Mouse (Mus musculus): ENCODE measurements at regions not wholly inside any gene's neighbourhood (a gene's known extent, or its start where the extent isn't known, plus 50 kb on each side); places are given as distances from the start of the nearest gene placed in this dataset.

DNA sequence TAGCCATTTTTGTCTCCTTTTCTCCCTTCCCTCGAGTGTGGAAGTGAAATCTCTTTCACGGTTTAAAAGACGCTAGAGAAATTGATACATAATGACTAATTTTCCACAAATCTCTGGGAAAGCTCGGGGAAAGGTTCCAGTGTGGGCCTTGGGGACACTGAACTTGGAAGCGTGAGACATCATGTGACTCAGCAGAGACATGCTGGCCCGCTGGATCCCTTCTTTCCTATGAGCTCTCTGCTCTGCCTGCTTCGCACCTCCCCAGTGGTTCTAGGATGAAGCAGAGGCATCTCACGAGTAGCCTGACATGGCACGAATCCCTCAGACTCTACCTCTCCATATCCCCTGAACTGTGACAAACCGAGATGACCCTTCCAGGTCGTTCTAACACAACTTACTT, 206.2 kb downstream of the Rnd3 start:
- DNase-seq (ENCODE audit: low read depth, low spot score), result no peak

DNA sequence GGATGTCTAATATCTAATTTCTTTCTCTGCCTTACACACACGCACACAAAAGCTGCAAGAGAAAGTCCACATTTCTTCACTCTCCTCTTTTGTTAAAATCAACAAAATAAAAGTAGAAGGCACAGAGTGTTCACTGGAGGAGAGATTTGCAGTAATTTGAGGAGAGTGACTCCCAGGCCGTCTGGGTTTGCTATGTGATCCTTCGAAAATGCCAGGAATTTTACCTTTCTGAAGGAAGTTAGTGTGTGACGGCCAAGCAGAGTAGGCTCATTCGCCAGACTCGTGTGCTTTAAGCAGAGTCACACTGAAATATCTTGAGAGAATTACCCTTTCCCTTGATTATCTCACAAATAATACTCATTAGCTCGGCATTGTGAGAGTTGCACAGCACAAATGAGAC, 216.0 kb downstream of the Rnd3 start:
- DNase-seq (ENCODE audit: low read depth, low spot score), result peak; percentile 21

DNA sequence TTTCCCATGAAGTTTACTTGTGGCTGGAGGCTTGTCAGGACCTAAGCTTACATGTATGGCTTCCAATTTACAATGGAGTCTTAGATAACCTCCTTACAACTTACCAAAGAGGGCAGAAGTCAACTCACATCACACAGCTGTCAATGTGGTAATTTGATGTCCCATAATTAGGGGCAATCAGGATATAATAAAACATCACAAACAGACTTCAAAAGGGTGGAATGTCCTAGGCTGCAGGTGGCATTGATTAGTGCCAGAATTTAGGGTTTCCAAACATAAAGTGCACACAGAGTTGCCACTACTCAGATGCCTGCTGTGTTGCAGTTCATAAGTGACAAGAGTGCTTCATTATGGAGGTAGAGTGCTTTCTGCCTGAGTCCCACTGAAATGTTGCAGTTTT, 227.9 kb downstream of the Rnd3 start:
- DNase-seq (ENCODE audit: low read depth, low spot score), result peak; percentile 39

DNA sequence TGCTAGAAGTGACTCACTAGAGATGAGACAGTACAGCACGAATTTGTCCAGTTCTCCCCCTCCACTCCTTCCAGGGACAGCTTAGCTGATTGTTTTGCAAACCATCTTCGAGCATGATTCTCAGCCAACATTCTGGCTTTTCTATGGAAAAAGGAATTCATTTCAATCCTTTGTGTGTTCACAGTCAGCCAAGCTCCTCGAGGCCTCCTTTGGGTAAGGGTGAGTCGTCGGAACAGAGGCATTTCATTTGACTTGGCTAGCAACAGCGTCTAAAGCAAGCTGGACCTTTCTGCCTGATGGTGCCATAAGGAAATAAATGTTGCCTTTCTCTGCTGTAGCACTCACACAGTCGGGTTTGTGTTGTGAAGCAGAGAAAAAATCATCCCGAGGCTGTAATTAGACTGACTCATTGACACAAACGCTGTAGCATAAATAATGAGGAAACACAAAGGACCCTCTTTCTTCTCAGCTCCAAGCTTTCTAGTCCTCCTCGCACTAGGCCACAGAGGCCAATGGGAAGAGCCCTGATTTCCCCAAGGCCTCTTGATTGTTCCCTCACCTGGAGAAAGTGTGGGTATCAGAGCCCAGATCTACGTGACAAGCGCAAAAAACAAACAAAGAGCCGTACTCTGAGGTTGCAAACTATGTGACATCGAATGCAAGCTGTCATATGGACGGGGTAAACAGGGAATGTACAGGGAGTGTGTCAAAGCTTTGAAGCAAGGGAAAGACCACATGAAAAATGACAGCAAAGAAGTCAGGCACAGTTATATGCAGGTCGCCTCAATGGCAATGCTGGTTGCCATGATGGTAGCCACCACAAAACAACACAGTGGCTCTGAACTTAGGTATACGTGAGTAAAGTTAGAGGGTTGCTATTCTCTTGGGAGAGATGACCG, 232.3 kb downstream of the Rnd3 start:
- DNase-seq (ENCODE audit: low read depth, low spot score), result no peak

DNA sequence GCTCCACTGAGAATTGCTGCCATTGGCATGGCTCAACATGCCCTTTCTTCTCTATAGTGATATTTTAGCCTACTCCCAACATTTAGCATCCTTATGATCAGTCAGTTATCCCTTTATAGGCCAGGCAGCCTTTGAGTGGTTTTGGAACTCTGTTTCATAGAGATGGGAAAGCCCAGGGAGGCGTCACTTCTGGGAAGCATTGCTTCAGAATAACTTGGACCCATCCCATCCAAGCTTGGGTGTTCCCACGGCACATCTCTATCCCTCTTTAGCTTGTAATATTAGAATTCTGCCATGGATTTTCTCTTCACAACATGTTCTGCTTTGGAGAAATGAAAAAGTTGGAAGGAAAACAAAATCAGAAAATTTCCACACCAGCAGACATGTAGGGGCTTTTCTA, 233.8 kb downstream of the Rnd3 start:
- no peak for DNase-seq (ENCODE audit: low read depth, low spot score)

DNA sequence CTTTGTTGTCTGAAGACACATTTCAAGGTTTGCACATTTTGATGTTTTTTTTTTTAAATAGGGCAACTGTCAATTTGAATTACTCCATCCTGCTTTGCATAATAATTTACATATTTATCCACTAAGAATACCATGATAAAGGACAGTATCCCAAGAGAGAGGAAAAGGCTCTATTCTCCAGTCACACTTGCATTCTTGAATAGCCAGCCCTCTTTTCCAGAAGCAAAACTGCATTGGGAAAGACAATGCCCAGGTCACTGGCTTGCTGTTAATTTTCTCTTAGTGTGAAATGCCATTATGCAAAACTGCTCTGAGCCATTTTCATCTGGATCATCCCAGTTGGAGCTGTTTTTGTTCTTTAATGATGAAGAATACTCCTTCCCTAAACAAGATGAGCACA, 234.7 kb downstream of the Rnd3 start:
- no peak for DNase-seq (ENCODE audit: low read depth, low spot score)

DNA sequence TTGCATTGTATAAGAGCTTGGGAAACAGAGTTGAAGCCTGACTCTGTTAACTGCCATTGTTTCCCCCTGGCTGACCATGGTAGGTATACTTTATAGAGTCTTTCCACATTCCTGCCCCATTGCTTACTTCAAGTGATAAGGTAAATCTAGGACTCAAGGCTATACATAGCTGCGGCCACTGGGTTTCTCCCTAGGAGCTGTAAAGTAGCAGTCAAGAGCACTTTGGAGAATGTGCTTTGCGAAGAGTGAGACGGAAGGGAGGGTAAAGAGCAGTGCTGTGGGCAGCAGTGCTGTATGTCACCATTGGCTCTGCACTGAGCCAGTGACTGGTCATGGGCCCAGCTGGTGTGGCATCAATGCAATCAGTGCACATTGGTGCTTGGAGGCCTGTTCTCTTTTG, 240.1 kb downstream of the Rnd3 start:
- no peak for DNase-seq (ENCODE audit: low read depth, low spot score)

DNA sequence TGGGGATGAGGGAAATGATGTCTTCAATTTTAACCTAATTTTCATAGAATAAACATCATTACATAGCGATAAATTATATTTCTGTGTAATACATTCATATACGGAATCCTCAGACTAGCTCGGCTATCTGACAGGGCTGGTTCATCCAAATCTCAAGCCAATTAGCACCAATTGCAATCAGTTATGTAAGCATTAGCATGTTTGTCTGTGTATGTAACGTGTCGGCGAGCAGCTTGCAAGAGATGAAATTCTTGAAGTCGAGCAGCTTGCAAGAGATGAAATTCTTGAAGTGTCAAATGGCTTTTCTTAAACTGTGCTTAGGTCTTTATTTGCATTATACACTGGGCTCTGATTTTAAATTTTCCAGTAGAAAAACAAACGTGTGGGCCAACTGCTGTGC, 246.2 kb downstream of the Rnd3 start:
- no peak for DNase-seq (ENCODE audit: low read depth, low spot score)

DNA sequence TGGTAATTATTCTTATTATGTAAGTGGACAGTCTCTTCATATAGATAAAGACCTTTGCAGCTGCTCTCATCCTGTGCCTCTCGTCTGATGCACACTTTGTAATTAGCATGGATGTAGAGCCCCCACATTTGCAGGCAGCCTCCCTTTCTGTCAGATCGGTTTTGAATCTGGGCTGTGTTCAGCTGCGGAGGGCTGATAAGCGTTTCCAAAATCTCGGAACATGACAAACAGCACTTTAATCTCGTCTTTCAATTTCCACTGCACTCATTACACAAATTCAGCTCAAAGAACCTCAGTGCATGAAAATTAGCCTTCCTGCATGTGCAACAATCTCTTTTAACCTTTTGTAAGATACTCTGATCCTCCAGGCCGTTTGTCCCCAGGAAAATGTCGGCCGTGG, 246.7 kb downstream of the Rnd3 start:
- DNase-seq (ENCODE audit: low read depth, low spot score), result no peak

DNA sequence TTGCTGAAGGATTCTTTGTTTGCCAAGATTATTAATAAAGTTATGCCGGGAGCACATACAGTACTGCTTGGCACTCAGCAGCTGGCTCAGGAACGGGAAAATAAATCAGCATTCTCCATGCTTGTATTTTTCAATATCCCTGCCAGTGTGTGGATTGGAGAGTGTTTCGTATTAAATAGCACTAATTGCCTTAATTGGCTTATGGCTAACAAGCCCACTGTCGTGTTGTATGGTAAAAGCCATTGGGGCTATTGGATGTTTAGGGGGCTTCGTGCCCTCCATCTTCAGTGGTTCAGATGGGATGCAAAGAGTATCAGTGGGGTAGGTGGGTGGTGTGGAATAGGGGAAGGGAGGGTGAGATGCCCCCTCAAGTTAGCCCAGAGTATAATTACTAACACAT, 259.9 kb downstream of the Rnd3 start:
- DNase-seq (ENCODE audit: low read depth, low spot score), result peak; percentile 2

DNA sequence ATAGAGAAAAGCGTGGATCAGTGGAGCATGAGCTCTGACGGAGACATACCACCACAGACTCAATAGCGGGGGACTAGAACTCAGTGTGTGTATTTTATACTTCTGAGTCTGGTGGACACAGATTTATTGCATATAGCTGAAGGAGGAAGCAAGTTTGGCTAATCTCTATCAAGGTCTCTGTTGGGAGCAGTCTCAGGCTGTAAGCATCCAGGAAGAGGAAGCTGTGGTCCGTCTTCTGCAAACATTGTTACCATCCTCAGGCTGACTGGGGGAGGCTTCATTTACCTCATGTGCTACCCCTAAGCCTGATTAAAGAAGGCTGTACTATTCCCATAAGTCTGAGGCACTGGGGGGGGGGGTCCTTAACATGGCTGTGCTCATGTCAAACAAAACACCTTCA, 261.0 kb downstream of the Rnd3 start:
- no peak for DNase-seq (ENCODE audit: low read depth, low spot score)

DNA sequence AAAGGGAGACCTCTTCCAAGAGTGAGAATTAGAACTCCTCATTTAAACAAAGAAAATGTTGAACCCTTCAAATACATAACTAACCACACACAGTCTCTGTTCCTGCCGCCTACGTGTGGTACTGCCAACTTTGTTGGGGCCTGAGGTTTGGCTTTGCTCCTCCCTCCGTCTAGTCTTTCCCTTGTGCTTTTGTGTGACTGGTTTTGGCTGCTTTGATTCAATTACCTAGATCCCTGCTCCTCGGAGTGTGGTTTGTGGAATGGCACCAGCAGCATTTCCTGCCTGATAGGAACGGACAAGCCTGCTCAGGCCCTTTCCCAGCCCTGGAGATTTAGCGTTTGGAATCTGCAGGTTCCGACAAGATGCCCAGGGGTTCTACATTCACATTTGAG, 263.0 kb downstream of the Rnd3 start:
- no peak for DNase-seq (ENCODE audit: low read depth, low spot score)

DNA sequence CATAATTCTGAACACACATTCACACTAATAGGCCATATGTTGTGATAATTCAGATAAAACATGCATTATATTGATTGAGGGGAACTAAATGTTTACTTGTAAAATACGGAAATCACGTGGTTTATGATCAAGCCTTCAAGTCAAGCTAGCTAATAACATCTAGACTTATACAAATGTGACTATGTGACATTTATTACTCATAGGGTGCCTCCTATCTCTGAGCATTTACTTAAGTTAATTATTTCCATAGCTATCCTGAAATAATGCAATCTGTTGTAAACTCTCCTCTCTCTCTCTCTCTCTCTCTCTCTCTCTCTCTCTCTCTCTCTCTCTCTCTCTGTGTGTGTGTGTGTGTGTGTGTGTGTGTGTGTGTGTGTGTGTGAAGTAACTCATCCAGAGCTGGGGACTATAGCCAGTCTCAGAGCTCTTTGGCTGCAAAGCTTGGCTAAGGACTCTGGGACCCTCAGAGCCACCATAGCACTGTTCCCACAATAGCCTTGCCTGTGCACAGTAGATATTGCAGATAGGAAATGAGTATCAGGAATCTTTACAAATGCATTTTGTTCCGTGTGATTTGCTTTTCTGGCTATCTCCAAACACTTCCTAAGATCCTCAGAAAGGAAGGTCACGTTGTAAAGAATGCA, 263.5 kb downstream of the Rnd3 start:
- no peak for DNase-seq (ENCODE audit: low read depth, low spot score)

DNA sequence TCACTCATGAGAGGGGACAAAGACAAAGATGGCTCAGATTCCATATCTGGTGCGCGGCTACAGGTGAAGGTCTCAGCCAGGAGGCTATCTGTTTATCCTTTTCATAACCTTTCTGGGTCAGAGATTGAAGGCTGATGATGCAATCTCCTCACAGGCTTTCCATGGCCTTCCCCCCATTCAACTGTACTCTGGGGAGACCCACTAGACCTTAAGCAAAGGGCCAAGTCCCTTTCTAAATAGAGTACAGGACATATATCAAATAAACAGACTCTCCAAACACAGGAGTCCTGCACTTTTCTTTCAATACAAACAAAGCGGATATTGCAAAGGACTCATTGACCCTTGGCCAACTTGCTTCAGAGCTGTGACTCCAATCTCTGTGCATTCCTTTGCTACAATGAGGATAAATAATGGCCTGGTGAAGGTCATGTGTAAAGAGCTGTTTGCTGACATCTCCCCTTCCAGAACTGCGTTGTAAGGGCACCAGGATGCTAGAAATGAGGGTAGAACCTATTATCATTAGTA, 267.3 kb downstream of the Rnd3 start:
- no peak for DNase-seq (ENCODE audit: low read depth, low spot score)

DNA sequence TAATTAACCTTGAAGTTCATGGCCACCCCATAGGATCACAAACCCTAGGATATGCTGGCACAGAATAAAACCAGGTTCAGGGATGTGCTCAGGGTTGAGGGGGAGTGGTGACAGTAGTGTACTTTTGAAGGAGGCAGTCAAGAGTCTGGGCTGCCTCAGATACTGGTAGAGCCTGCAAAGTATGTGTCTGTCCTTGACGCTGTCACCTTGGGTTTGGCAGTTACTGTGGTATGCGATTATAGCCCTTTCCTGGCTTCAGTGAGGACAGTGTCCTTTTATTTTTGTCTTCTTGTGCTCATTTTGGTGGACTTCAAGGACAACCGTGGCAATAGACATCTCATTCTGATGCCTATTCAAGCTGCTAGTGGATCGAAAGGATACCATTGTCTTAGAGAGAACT, 268.1 kb downstream of the Rnd3 start:
- DNase-seq (ENCODE audit: low read depth, low spot score), result no peak

DNA sequence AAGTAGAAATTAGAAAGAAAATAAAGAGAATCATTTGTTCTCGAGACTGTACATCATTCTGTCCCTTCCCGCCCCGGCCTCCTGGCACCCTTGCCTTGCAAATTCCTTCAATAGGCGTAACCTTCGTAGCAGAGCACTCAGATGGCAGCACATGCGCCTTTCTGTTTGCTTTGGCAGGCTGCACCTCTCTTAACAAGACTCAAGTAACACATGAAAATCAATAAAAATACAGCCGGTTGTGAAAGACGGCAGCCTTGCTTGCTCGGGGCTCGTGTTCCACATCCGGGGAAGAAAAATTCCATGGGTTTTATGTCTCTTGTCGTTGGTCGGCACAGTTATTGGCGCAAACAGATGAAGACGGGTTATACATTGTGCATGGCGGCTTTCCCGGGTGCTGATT, 271.2 kb downstream of the Rnd3 start:
- no peak for DNase-seq (ENCODE audit: low read depth, low spot score)

DNA sequence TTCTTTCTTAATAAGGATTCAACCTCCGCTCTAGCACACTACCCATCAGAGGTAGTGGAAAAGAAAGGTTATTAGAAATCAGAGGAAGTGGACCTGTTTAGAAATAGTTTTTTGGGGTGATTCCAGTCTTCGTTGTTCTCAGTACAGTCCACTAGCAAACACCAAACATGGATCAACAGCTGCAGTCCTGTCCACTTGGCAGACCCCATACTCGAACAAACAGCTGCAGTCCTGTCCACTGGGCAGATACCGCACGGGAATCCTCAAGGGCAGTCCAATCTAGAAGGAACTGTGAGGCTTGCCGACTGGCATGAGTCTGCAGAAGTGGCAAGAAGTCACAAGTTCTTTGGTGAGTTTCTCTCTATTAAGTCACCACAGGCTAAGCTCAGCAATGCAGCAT, 273.8 kb downstream of the Rnd3 start:
- no peak for DNase-seq (ENCODE audit: low read depth, low spot score)

DNA sequence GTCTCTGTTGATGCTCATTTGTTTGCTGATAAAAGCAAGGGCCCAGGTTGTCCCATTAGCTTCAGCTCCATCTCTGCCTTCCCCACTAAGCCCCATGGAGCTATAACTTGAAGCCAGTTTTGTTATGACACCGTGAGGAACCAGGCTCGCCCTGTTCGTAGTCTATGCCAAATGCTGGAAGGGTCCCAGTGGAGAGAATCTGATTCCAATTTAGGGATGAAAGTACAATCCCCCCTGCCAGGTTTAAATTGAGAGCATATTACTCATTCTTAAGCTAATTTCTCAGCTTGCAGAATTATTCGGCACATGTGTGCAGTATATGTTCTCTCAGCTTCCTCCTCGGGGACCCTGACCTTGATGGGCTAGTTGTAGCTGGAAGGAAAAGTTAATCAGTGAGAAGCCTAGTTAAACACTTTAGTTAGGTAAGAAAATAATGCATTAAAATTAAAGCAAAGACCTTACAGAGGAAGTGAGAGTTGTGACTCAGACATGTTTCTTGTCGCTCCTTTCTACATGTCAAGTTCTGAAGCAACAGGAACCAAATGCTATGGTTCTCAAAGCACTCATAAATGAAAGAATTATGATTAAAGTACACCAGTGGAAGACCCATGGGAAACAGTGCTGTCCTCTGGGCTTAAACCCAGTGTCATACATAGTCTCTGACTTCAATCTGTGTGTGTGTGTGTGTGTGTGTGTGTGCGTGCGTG, 295.2 kb downstream of the Rnd3 start:
- DNase-seq (ENCODE audit: low read depth, low spot score), result peak; percentile 53

DNA sequence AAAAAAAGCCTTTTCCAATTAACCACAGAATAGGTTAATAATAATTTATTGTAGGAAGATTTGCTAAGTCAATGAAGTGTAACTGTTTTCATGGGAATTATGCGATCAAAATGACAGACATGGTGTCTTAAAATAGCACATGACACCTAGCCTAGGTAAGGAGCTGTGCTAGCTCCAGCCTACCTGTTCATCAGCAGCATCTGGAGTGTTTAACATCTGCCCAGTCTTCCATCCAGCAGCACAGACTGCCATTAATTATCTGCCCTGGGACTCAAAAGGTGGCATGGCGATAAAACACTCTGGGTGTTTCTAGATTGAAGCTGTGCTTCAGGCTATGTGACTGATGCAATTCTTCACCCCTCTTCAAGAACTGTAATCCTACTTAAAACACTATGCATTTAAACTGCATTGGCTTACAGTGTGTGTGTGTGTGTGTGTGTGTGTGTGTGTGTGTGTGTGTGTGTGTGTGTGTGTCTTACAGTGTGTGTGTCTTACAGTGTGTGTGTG, 296.4 kb downstream of the Rnd3 start:
- DNase-seq (ENCODE audit: low read depth, low spot score), result peak; percentile 29

DNA sequence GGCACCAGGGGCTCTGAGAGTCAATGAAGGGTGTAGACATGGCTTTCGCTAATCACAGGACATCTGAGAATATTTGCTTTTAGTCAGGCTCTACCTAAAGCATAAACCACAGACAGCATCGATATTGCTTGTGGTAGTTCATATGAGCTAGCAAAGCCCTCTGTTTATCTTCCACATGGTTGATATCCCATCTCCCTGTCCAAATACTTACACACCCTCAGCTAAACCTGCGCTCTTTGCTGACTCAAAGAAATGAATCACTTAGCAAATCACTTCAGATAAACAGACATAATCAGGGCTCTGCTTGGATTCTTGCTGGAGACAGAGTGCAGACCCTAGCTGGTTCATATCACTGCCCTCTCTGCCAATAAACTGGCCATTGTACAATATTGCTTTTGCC, 298.8 kb downstream of the Rnd3 start:
- no peak for DNase-seq (ENCODE audit: low read depth, low spot score)

DNA sequence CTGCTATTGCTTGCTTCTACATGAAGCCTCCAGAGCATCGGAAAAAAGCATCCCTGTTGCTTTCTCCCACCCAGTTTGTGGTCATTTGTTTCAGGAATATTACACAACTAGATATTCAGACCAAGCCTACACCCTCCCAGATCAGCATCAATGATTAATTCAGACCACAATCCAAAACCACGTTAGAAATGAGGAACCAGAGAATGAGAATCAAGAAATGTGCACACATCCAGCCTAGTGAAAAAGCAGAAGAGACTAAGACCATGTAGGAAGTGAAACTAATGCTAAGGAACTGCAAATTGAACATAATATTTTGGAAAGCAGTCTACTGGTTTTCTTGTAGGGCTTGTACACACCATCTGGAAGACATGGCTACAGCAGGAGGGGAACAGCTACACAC, 307.0 kb downstream of the Rnd3 start:
- DNase-seq (ENCODE audit: low read depth, low spot score), result no peak

Data from forelimb bud, embryonic 11.5 days (tissue).